8 mouse cellular contexts compared by ENCODE assay signal in genomic region chr5:73405981-73406722, GRCm38 (mm10). TPM values are rescaled to one million over a fixed set of nuclear protein-coding genes. Genes with fewer than 3 reads are reported as not detected.
A peak's percentile ranks its signal among the peaks of the same experiment; 100 is the strongest.
DNase-seq lines count a peak whose midpoint lies in the region; ATAC-seq and TF ChIP-seq lines count a peak whose summit lies in the region.

TSS of gene Cwh43 (plus strand) at chr5:73406075.

- peaks cover 7% of the 10 kb centered on the region for H3K4me1 ChIP-seq in heart, postnatal 0 days (ENCODE audit: control insufficient read depth, insufficient read depth)
- H3K4me1 ChIP-seq in heart, adult 2 months (ENCODE audit: control insufficient read depth, insufficient read depth, low read length), result no peaks in the 10 kb centered on the region
- peaks cover 12% of the 10 kb centered on the region for H3K4me1 ChIP-seq in embryonic facial prominence, embryonic 10.5 days
- peaks cover 10% of the 10 kb centered on the region for H3K4me1 ChIP-seq in hindbrain, embryonic 10.5 days (replicated peaks)

- peak within 1 kb of the TSS; percentile 34 for H3K4me3 ChIP-seq in heart, postnatal 0 days (ENCODE audit: low read depth, low read length)
- no peak within 1 kb of the TSS for H3K4me3 ChIP-seq in heart, adult 2 months
- H3K4me3 ChIP-seq in embryonic facial prominence, embryonic 10.5 days, result peak within 1 kb of the TSS; percentile 58
- peak within 1 kb of the TSS; percentile 52 for H3K4me3 ChIP-seq in hindbrain, embryonic 10.5 days

- TF ChIP-seq CTCF in heart, postnatal 0 days (IDR thresholded peaks at IDR 0.05; ENCODE audit: low read depth), result no peak
- no peak for TF ChIP-seq CTCF in heart, adult 2 months (IDR thresholded peaks at IDR 0.05)

- intact Hi-C loops in heart, adult 2 months (cut with DNase I), result no loop called here
- intact Hi-C loops in left cerebral cortex, postnatal 25 days (cut with DNase I), result no loop called here

- TF ChIP-seq POLR2A in heart, adult 2 months (IDR thresholded peaks at IDR 0.05; ENCODE audit: insufficient read depth, low read depth, low read length), result no peak

- TF ChIP-seq EP300 in heart, postnatal 0 days (IDR thresholded peaks at IDR 0.05; ENCODE audit: low read depth), result no peak
- TF ChIP-seq EP300 in heart, adult 2 months (IDR thresholded peaks at IDR 0.05; ENCODE audit: insufficient read depth, low read depth, low read length), result no peak

- 0 out of 2 replicates have a peak within 1 kb of the TSS, but pooled peaks have one; percentile 12 for H3K9ac ChIP-seq in heart, postnatal 0 days (replicated peaks; ENCODE audit: low read depth, low read length)
- no peak within 1 kb of the TSS for H3K9ac ChIP-seq in heart, adult 2 months (ENCODE audit: low read depth, low read length)

- DNase-seq in heart, postnatal 0 days (ENCODE audit: low spot score), result no peak
- no peak for DNase-seq in heart, adult 2 months
- DNase-seq in embryonic facial prominence, embryonic 10.5 days (ENCODE audit: low spot score), result peak; percentile 44
- peak; percentile 28 for DNase-seq in hindbrain, embryonic 10.5 days (ENCODE audit: low spot score)
- DNase-seq in left cerebral cortex, postnatal 25 days (ENCODE audit: low spot score in 2 of 2), result peak; percentile 43 to 77
- peak; percentile 12 for DNase-seq in retina, postnatal 1 day
- DNase-seq in B cell, adult 2 months, result no peak

- H3K4me2 ChIP-seq in heart, postnatal 0 days (ENCODE audit: low read depth, low read length), result peak within 1 kb of the TSS; percentile 59

- no peak for ATAC-seq in heart, postnatal 0 days (ENCODE audit: insufficient read depth, low read depth)
- ATAC-seq in monocyte, adult 5-6 weeks (replicated peaks; ENCODE audit: insufficient number of reproducible peaks, low FRiP score, low TSS enrichment, poor library complexity, severe bottlenecking), result no peak

- 3% methylated on average over 45 of the region's 49 CpGs for WGBS in heart, postnatal 0 days
- WGBS in heart, adult 2 months, result 3% methylated on average over 49 of the region's 49 CpGs
- 3% methylated on average over 49 of the region's 49 CpGs for WGBS in embryonic facial prominence, embryonic 10.5 days
- 3% methylated on average over 49 of the region's 49 CpGs for WGBS in hindbrain, embryonic 10.5 days

- H3K27me3 ChIP-seq in heart, postnatal 0 days (ENCODE audit: control insufficient read depth, insufficient read depth, low read length), result peaks cover 29% of the 10 kb centered on the region
- H3K27me3 ChIP-seq in heart, adult 2 months (ENCODE audit: control insufficient read depth, insufficient read depth, low read length), result peaks cover 2% of the 10 kb centered on the region
- H3K27me3 ChIP-seq in embryonic facial prominence, embryonic 10.5 days (replicated peaks; ENCODE audit: low read depth, poor library complexity, severe bottlenecking), result peaks cover 56% of the 10 kb centered on the region
- H3K27me3 ChIP-seq in hindbrain, embryonic 10.5 days (ENCODE audit: insufficient read depth, poor library complexity, severe bottlenecking), result peaks cover 47% of the 10 kb centered on the region

- H3K9me3 ChIP-seq in heart, postnatal 0 days (replicated peaks; ENCODE audit: control insufficient read depth, low read length), result no peaks in the 10 kb centered on the region
- H3K9me3 ChIP-seq in embryonic facial prominence, embryonic 10.5 days, result no peaks in the 10 kb centered on the region
- H3K9me3 ChIP-seq in hindbrain, embryonic 10.5 days, result no peaks in the 10 kb centered on the region

- no peak within 1 kb of the TSS for H3K27ac ChIP-seq in heart, postnatal 0 days (ENCODE audit: low read depth)
- H3K27ac ChIP-seq in heart, adult 2 months, result no peak within 1 kb of the TSS
- H3K27ac ChIP-seq in embryonic facial prominence, embryonic 10.5 days (replicated peaks), result no peak within 1 kb of the TSS
- H3K27ac ChIP-seq in hindbrain, embryonic 10.5 days, result no peak within 1 kb of the TSS

- H3K36me3 ChIP-seq in heart, postnatal 0 days (replicated peaks; ENCODE audit: control insufficient read depth, insufficient read depth, low read length), result no peaks in the 10 kb centered on the region
- no peaks in the 10 kb centered on the region for H3K36me3 ChIP-seq in heart, adult 2 months (ENCODE audit: control insufficient read depth, insufficient read depth, low read length)
- no peaks in the 10 kb centered on the region for H3K36me3 ChIP-seq in embryonic facial prominence, embryonic 10.5 days (replicated peaks)
- H3K36me3 ChIP-seq in hindbrain, embryonic 10.5 days, result no peaks in the 10 kb centered on the region

- no peaks in the 10 kb centered on the region for H3K79me2 ChIP-seq in heart, adult 2 months (replicated peaks; ENCODE audit: control insufficient read depth, insufficient read depth, low read length)

RNA-seq across cellular contexts. Expression of gene Cwh43, which starts in this region (rescaled TPM):
- total RNA-seq in heart, postnatal 0 days (2014; rRNA removed; ENCODE audit: low replicate concordance), result not detected in 2 replicates
- 0.08 TPM in 1 of 2 replicates, not detected in the other for polyA plus RNA-seq in heart, postnatal 0 days (2015; fragmentation: Nextera tagmentation; extraction: Ambion mirVana)
- total RNA-seq in heart, adult 2 months (2021), result not detected
- polyA plus RNA-seq in heart, adult 2 months (2012; rRNA removed), result not detected in 2 replicates
- not detected in 2 replicates for polyA plus RNA-seq in embryonic facial prominence, embryonic 10.5 days (2016; fragmentation: Nextera tagmentation; extraction: Ambion mirVana)
- not detected in 2 replicates for polyA plus RNA-seq in hindbrain, embryonic 10.5 days (2016; fragmentation: Nextera tagmentation; extraction: Ambion mirVana)
- total RNA-seq in left cerebral cortex, postnatal 25 days (2021), result 1 to 10 TPM; 1.9 to 2.2 TPM
- not detected in 3 replicates for total RNA-seq in monocyte, adult 5-6 weeks (2017)

Comparison
In these comparisons a context has a peak if more than half of its experiments do, and no peak if none do; other contexts are left out.
1. Peak in DNase-seq and H3K4me3 ChIP-seq in embryonic facial prominence, embryonic 10.5 days; RNA of the gene not detected or under 1 TPM.
2. Peak in DNase-seq and H3K4me3 ChIP-seq in hindbrain, embryonic 10.5 days; RNA of the gene not detected or under 1 TPM.
3. DNase-seq: peak in left cerebral cortex, postnatal 25 days (2 of 2) and retina, postnatal 1 day (single experiment); none in heart, postnatal 0 days (single experiment), heart, adult 2 months (0 of 2) and B cell, adult 2 months (0 of 2).